Mouse (Mus musculus) hindbrain, embryonic 13.5 days (tissue): Measurements from ENCODE around the gene 9230102O04Rik. TPM values are rescaled to one million over a fixed set of nuclear protein-coding genes. Genes with fewer than 3 reads are reported as not detected.

Experiments
- ATAC-seq: fragments of 200-750 bp; cut with Nextera tagmentation; 2 replicates; pipeline ENCODE4 v1.8.0; 2017; ENCODE audit warnings: moderate TSS enrichment; ENCODE audit not compliant: low FRiP score
- H3K27ac ChIP-seq: fragments of 300-500 bp; sonication (generic); 2 replicates; pipeline ENCODE4 v1.5.1; 2015; ENCODE audit warnings: inconsistent platforms, mild to moderate bottlenecking, moderate library complexity
- H3K27me3 ChIP-seq: fragments of 300-500 bp; sonication (generic); 2 replicates; pipeline ENCODE4 v1.6.1; 2015; ENCODE audit warnings: mild to moderate bottlenecking, inconsistent platforms
- H3K36me3 ChIP-seq: fragments of 300-500 bp; sonication (generic); 2 replicates; pipeline ENCODE4 v1.6.1; 2015; ENCODE audit warnings: mild to moderate bottlenecking, inconsistent platforms
- H3K4me1 ChIP-seq: fragments of 300-500 bp; sonication (generic); replicated peaks from 2 replicates; pipeline ENCODE4 v1.6.1; 2015; ENCODE audit warnings: inconsistent platforms
- H3K4me2 ChIP-seq: fragments of 300-500 bp; sonication (generic); 2 replicates; pipeline ENCODE4 v1.6.1; 2015; ENCODE audit warnings: inconsistent platforms, mild to moderate bottlenecking, moderate library complexity
- H3K4me3 ChIP-seq: fragments of 300-500 bp; sonication (generic); 2 replicates; pipeline ENCODE4 v1.5.1; 2015; ENCODE audit warnings: mild to moderate bottlenecking, inconsistent platforms
- H3K9ac ChIP-seq: fragments of 300-500 bp; sonication (generic); 2 replicates; pipeline ENCODE4 v1.6.1; 2015; ENCODE audit warnings: mild to moderate bottlenecking, inconsistent platforms
- H3K9me3 ChIP-seq: fragments of 300-500 bp; sonication (generic); 2 replicates; pipeline ENCODE4 v1.6.1; 2016; ENCODE audit warnings: inconsistent platforms
- WGBS: fragments of 180-500 bp; shearing (Covaris S2); methylation state at CpG from one replicate; pipeline ENCODE4 v1.1.7; 2015; 5-methylcytosine and 5-hydroxymethylcytosine counted together
- polyA plus RNA-seq: library from polyadenylated mRNA; unstranded; fragments of >200 nt; fragmentation: Nextera tagmentation; extraction: Ambion mirVana; gene quantifications from 2 replicates; pipeline ENCODE4 v1.2.1, GENCODE M21; 2015

The 9230102O04Rik gene
- polyA plus RNA-seq, 1 experiment from 2014 or later: 1.4 TPM

- no peaks in the 10 kb centered on the region for H3K36me3 ChIP-seq
- peak overlapping the region; percentile 65 for H3K9ac ChIP-seq
- H3K27ac ChIP-seq: peak overlapping the region; percentile 77
- H3K27me3 ChIP-seq: peaks cover 99% of the 10 kb centered on the region
- peaks cover 51% of the 10 kb centered on the region for H3K4me1 ChIP-seq
- H3K4me3 ChIP-seq: peak overlapping the region; percentile 41
- no peaks in the 10 kb centered on the region for H3K9me3 ChIP-seq
- 2% methylated on average over 31 of the region's 31 CpGs for WGBS
- ATAC-seq: no peak
- H3K4me2 ChIP-seq: peak overlapping the region; percentile 61
These were observed 12.6 kb downstream of the 9230102O04Rik start for GRCm38 (mm10) chr2:9876621-9877325.

- Histone ChIP-seq H3K9me3 (no peaks in the 10 kb centered on the region), H3K27me3 (peaks cover 99% of the 10 kb centered on the region), H3K4me1 (peaks cover 43% of the 10 kb centered on the region), H3K4me2 (peak overlapping the region; percentile 61), H3K27ac (peak overlapping the region; percentile 76; the same call in 1 of the 2 replicates), H3K36me3 (no peaks in the 10 kb centered on the region), H3K4me3 (peak overlapping the region; percentile 41), H3K9ac (peak overlapping the region; percentile 43; the same call in 1 of the 2 replicates)
- no peak for ATAC-seq
- 6% methylated on average over 12 of the region's 12 CpGs for WGBS
These were observed 13.5 kb downstream of the 9230102O04Rik start for GRCm38 (mm10) chr2:9875676-9876357.

- Histone ChIP-seq H3K4me3 (peak overlapping the region; percentile 41), H3K4me2 (peak overlapping the region; percentile 42), H3K27me3 (peaks cover 99% of the 10 kb centered on the region), H3K4me1 (peaks cover 41% of the 10 kb centered on the region), H3K9ac (peak overlapping the region; percentile 55), H3K27ac (peak overlapping the region; percentile 76), H3K36me3 (no peaks in the 10 kb centered on the region), H3K9me3 (no peaks in the 10 kb centered on the region)
- WGBS: under 1% methylated on average over 4 of the region's 4 CpGs
- no peak for ATAC-seq
These were observed 14.1 kb downstream of the 9230102O04Rik start for GRCm38 (mm10) chr2:9875220-9875619.

GRCm38 (mm10) chr2:9874467-9875219 is 14.7 kb downstream of the 9230102O04Rik start:
- Histone ChIP-seq H3K9me3 (no peaks in the 10 kb centered on the region), H3K4me2 (peak overlapping the region; percentile 42), H3K27me3 (peaks cover 99% of the 10 kb centered on the region), H3K36me3 (no peaks in the 10 kb centered on the region), H3K9ac (peak overlapping the region; percentile 55), H3K27ac (peak overlapping the region; percentile 76), H3K4me1 (peaks cover 40% of the 10 kb centered on the region), H3K4me3 (peak overlapping the region; percentile 41)
- WGBS: 3% methylated on average over 39 of the region's 39 CpGs
- no peak for ATAC-seq

GRCm38 (mm10) chr2:9873757-9874156 is 15.6 kb downstream of the 9230102O04Rik start:
- no peaks in the 10 kb centered on the region for H3K9me3 ChIP-seq
- WGBS: 17% methylated on average over 2 of the region's 2 CpGs
- H3K36me3 ChIP-seq: no peaks in the 10 kb centered on the region
- ATAC-seq: no peak
- peak overlapping the region; percentile 62; the same call in 1 of the 2 replicates for H3K9ac ChIP-seq
- H3K4me3 ChIP-seq: peak overlapping the region; percentile 41
- H3K27ac ChIP-seq: peak overlapping the region; percentile 76
- H3K4me1 ChIP-seq: peaks cover 32% of the 10 kb centered on the region
- H3K27me3 ChIP-seq: peaks cover 98% of the 10 kb centered on the region
- peak overlapping the region; percentile 42 for H3K4me2 ChIP-seq

- H3K27me3 ChIP-seq: peaks cover 95% of the 10 kb centered on the region
- no peaks in the 10 kb centered on the region for H3K9me3 ChIP-seq
- peak overlapping the region; percentile 42 for H3K4me2 ChIP-seq
- peak overlapping the region; percentile 26; the same call in 1 of the 2 replicates for H3K27ac ChIP-seq
- H3K4me1 ChIP-seq: peaks cover 23% of the 10 kb centered on the region
- peak overlapping the region; percentile 62 for H3K9ac ChIP-seq
- no peak for ATAC-seq
- H3K36me3 ChIP-seq: no peaks in the 10 kb centered on the region
- peak overlapping the region; percentile 41 for H3K4me3 ChIP-seq
- 2% methylated on average over 12 of the region's 12 CpGs for WGBS
These were observed 16.7 kb downstream of the 9230102O04Rik start for GRCm38 (mm10) chr2:9872682-9873081.

GRCm38 (mm10) chr2:9871798-9872197 is 17.5 kb downstream of the 9230102O04Rik start:
- ATAC-seq: no peak
- Histone ChIP-seq H3K27ac (0 out of 2 replicates have a peak overlapping the region, but pooled peaks have one; percentile 26), H3K4me2 (peak overlapping the region; percentile 42)

GRCm38 (mm10) chr2:9871141-9871716 is 18.1 kb downstream of the 9230102O04Rik start:
- H3K4me2 ChIP-seq: peak overlapping the region; percentile 42
- ATAC-seq: no peak
- H3K4me3 ChIP-seq: peak overlapping the region; percentile 41; the same call in 1 of the 2 replicates
- no peaks in the 10 kb centered on the region for H3K9me3 ChIP-seq
- 26% methylated on average over 4 of the region's 4 CpGs for WGBS
- peak overlapping the region; percentile 40 for H3K27ac ChIP-seq
- peaks cover 89% of the 10 kb centered on the region for H3K27me3 ChIP-seq
- peaks cover 16% of the 10 kb centered on the region for H3K4me1 ChIP-seq
- H3K36me3 ChIP-seq: no peaks in the 10 kb centered on the region
- peak overlapping the region; percentile 13 for H3K9ac ChIP-seq

More at GRCm38 (mm10) chr2:9871798-9872197, 17.5 kb downstream of the 9230102O04Rik start:
- 14% methylated on average over 6 of the region's 6 CpGs for WGBS
- peak overlapping the region; percentile 41; the same call in 1 of the 2 replicates for H3K4me3 ChIP-seq
- H3K9ac ChIP-seq: peak overlapping the region; percentile 13
- no peaks in the 10 kb centered on the region for H3K36me3 ChIP-seq
- peaks cover 18% of the 10 kb centered on the region for H3K4me1 ChIP-seq
- H3K9me3 ChIP-seq: no peaks in the 10 kb centered on the region
- H3K27me3 ChIP-seq: peaks cover 90% of the 10 kb centered on the region

GRCm38 (mm10) chr2:9867092-9867825 is 22.1 kb downstream of the 9230102O04Rik start:
- H3K9ac ChIP-seq: no peak overlapping the region
- WGBS: 76% methylated on average over 12 of the region's 12 CpGs
- H3K36me3 ChIP-seq: no peaks in the 10 kb centered on the region
- H3K4me2 ChIP-seq: no peak overlapping the region
- H3K4me3 ChIP-seq: no peak overlapping the region
- ATAC-seq: no peak
- no peak overlapping the region for H3K27ac ChIP-seq
- H3K9me3 ChIP-seq: no peaks in the 10 kb centered on the region
- peaks cover 50% of the 10 kb centered on the region for H3K27me3 ChIP-seq
- H3K4me1 ChIP-seq: peaks cover 1% of the 10 kb centered on the region; the same call in 1 of the 2 replicates

GRCm38 (mm10) chr2:9860698-9861097 is 28.6 kb downstream of the 9230102O04Rik start:
- H3K27ac ChIP-seq: no peak overlapping the region
- H3K9ac ChIP-seq: no peak overlapping the region
- no peaks in the 10 kb centered on the region for H3K9me3 ChIP-seq
- H3K36me3 ChIP-seq: no peaks in the 10 kb centered on the region
- no peak overlapping the region for H3K4me3 ChIP-seq
- H3K27me3 ChIP-seq: no peaks in the 10 kb centered on the region
- H3K4me1 ChIP-seq: no peaks in the 10 kb centered on the region
- no peak for ATAC-seq
- no peak overlapping the region for H3K4me2 ChIP-seq
- 83% methylated on average over 5 of the region's 5 CpGs for WGBS

- H3K4me2 ChIP-seq: no peak overlapping the region
- H3K9ac ChIP-seq: no peak overlapping the region
- no peak overlapping the region for H3K27ac ChIP-seq
- H3K27me3 ChIP-seq: no peaks in the 10 kb centered on the region
- H3K4me1 ChIP-seq: peaks cover 9% of the 10 kb centered on the region
- H3K4me3 ChIP-seq: no peak overlapping the region
- 30% methylated on average over 4 of the region's 4 CpGs for WGBS
- ATAC-seq: no peak
- H3K9me3 ChIP-seq: no peaks in the 10 kb centered on the region
- H3K36me3 ChIP-seq: no peaks in the 10 kb centered on the region
These were observed 33.5 kb downstream of the 9230102O04Rik start for GRCm38 (mm10) chr2:9855861-9856260.
